In the genomic region with DNA sequence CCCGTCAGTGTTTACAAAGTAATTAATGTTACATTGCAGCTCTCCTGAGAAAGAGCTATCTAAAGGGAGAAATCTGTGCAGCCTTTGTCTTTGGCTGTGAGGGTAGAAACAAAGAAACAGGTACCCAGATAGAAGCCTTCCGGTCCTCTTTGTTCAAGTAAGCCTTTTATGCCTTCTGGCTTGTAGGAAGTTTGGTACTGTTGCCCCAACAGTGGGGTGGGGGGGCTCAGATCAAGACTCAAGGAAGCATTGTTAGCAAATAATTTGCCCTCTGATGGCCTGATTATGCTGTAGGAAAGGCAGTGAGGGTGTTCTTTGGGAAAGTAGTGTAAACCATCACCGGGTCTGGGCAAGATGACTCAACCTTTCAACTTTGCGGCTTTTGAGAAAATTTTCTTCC, we compare ENCODE assay signal across 8 mouse cellular contexts. TPM values are rescaled to one million over a fixed set of nuclear protein-coding genes. Genes with fewer than 3 reads are reported as not detected.
DNase-seq lines count a peak whose midpoint lies in the region; ATAC-seq and TF ChIP-seq lines count a peak whose summit lies in the region.

No protein-coding gene starts in this region.

- peak overlapping the region; percentile 73 for H3K4me2 ChIP-seq in hindbrain, embryonic 15.5 days
- H3K4me2 ChIP-seq in myocyte (ENCODE audit: low read depth) = peak overlapping the region; percentile 91

- 0 out of 2 replicates have a peak, but pooled peaks cover 2% of the 10 kb centered on the region for H3K36me3 ChIP-seq in hindbrain, embryonic 15.5 days
- peaks cover 15% of the 10 kb centered on the region for H3K36me3 ChIP-seq in myocyte (ENCODE audit: control insufficient read depth, insufficient read depth)

- no peak for TF ChIP-seq CTCF in left cerebral cortex, adult 2 months (IDR thresholded peaks at IDR 0.05)
- no peak for TF ChIP-seq CTCF in brain, embryonic 14.5 days (IDR thresholded peaks at IDR 0.05; ENCODE audit: borderline replicate concordance, extremely low read depth, insufficient read depth, insufficient read length)

- peaks cover 58% of the 10 kb centered on the region for H3K4me1 ChIP-seq in hindbrain, embryonic 15.5 days (replicated peaks)

- H3K9ac ChIP-seq in hindbrain, embryonic 15.5 days = peak overlapping the region; percentile 80

- H3K27ac ChIP-seq in left cerebral cortex, adult 2 months = peak overlapping the region; percentile 98
- peak overlapping the region; percentile 94 for H3K27ac ChIP-seq in hindbrain, embryonic 15.5 days (replicated peaks)

- H3K4me3 ChIP-seq in left cerebral cortex, adult 2 months = peak overlapping the region; percentile 89
- peak overlapping the region; percentile 60 for H3K4me3 ChIP-seq in hindbrain, embryonic 15.5 days
- peak overlapping the region; percentile 95 for H3K4me3 ChIP-seq in myocyte

- H3K27me3 ChIP-seq in hindbrain, embryonic 15.5 days = no peaks in the 10 kb centered on the region
- H3K27me3 ChIP-seq in myocyte (ENCODE audit: control insufficient read depth, insufficient read depth, insufficient read length) = no peaks in the 10 kb centered on the region

- ATAC-seq in hindbrain, embryonic 15.5 days (ENCODE audit: low FRiP score, low read depth) = no peak
- no peak for ATAC-seq in megakaryocyte progenitor cell, adult 5-6 weeks (replicated peaks; ENCODE audit: poor library complexity)
- no peak for ATAC-seq in monocyte, adult 5-6 weeks (replicated peaks; ENCODE audit: insufficient number of reproducible peaks, low FRiP score, low TSS enrichment, poor library complexity, severe bottlenecking)

- intact Hi-C loops in left cerebral cortex, adult 2 months (cut with DNase I) = loop anchor here (5.0 kb wide), 1 partner anchor 171 kb away; a partner anchor contains a TSS
- intact Hi-C loops in left cerebral cortex, postnatal 10 days (cut with DNase I) = no loop called here
- intact Hi-C loops in gastrocnemius, postnatal 36 days (cut with DNase I) = no loop called here

- DNase-seq in left cerebral cortex, adult 2 months (ENCODE audit: extremely low spot score in 1 of 2, low spot score in 2 of 2) = no peak
- DNase-seq in left cerebral cortex, postnatal 10 days (ENCODE audit: extremely low spot score in 1 of 2, low spot score in 2 of 2) = no peak
- DNase-seq in brain, embryonic 14.5 days (ENCODE audit: low read depth) = peak; percentile 45
- no peak for DNase-seq in gastrocnemius, postnatal 36 days

- no peak overlapping the region for H3ac ChIP-seq in myocyte (ENCODE audit: control insufficient read depth, insufficient read length)

- no peaks in the 10 kb centered on the region for H3K9me3 ChIP-seq in hindbrain, embryonic 15.5 days

- H3K79me2 ChIP-seq in myocyte (ENCODE audit: control insufficient read depth, insufficient read depth) = peaks cover 88% of the 10 kb centered on the region

- WGBS in hindbrain, embryonic 15.5 days = 11% methylated on average over 4 of the region's 4 CpGs

- no peak for TF ChIP-seq POLR2A in brain, embryonic 14.5 days (IDR thresholded peaks at IDR 0.05; ENCODE audit: borderline replicate concordance, extremely low read depth, insufficient read depth, insufficient read length, poor library complexity, severe bottlenecking)
- TF ChIP-seq POLR2A in myocyte (IDR thresholded peaks at IDR 0.05; ENCODE audit: insufficient read length, low read depth) = no peak

TF ChIP-seq in myocyte, 11 proteins besides CTCF, POLR2A, EP300 and RAD21:
- TF ChIP-seq E2F4 (IDR thresholded peaks at IDR 0.05; ENCODE audit: insufficient read depth) (no peak), MYOG (IDR thresholded peaks at IDR 0.05; ENCODE audit: control insufficient read depth in 1 of 3, insufficient read depth in 1 of 3, insufficient read length in 2 of 3, low read depth in 2 of 3) (no peak), USF1 (IDR thresholded peaks at IDR 0.05; ENCODE audit: low read depth) (no peak), POLR2AphosphoS2 (IDR thresholded peaks at IDR 0.05; ENCODE audit: insufficient read length, low read depth) (no peak), SRF (IDR thresholded peaks at IDR 0.05; ENCODE audit: control insufficient read depth, insufficient read length, low read depth) (no peak), TCF12 (IDR thresholded peaks at IDR 0.05; ENCODE audit: insufficient read depth, poor library complexity, severe bottlenecking) (no peak), CEBPB (IDR thresholded peaks at IDR 0.05; ENCODE audit: insufficient read depth, poor library complexity, severe bottlenecking) (no peak), REST (IDR thresholded peaks at IDR 0.05; ENCODE audit: insufficient read depth, insufficient read length) (no peak), MAX (IDR thresholded peaks at IDR 0.05; ENCODE audit: low read depth) (no peak), MYOD1 (IDR thresholded peaks at IDR 0.05; ENCODE audit: control insufficient read depth in 1 of 3, insufficient read length in 2 of 3, low read depth in 2 of 3) (no peak), TCF3 (IDR thresholded peaks at IDR 0.05; ENCODE audit: insufficient read length, low read depth) (no peak)
TF ChIP-seq in myocyte: peak in this region for 0.

RNA-seq across cellular contexts. Expression of a gene that starts 2.0 kb away (rescaled TPM):
- total RNA-seq in left cerebral cortex, adult 2 months (2021) = 1,000 to 10,000 TPM; 1,277 to 1,324 TPM
- 100 to 1,000 TPM; 687 to 749 TPM for total RNA-seq in left cerebral cortex, postnatal 10 days (2021)
- 986 and 1,073 TPM in 2 replicates for polyA plus RNA-seq in brain, embryonic 14.5 days (2012; rRNA removed)
- polyA plus RNA-seq in hindbrain, embryonic 15.5 days (2015; fragmentation: Nextera tagmentation; extraction: Ambion mirVana) = 1,018 and 1,098 TPM in 2 replicates
- polyA plus RNA-seq in myocyte (2012; fragmentation: generic; extraction: Trizol) = 3,717 TPM
- 151 and 190 TPM in 2 replicates for total RNA-seq in megakaryocyte progenitor cell, adult 5-6 weeks (2015)
- total RNA-seq in megakaryocyte progenitor cell, adult 5-6 weeks (2017) = 900 and 914 TPM in 2 replicates
- total RNA-seq in gastrocnemius, postnatal 36 days (2021) = 1,000 to 10,000 TPM; 2,923 to 3,646 TPM
- 498 to 575 TPM (median 546 TPM) in 3 replicates for total RNA-seq in monocyte, adult 5-6 weeks (2017)

RNA-seq across cellular contexts. Expression of a gene that starts 21.8 kb away (rescaled TPM):
- 10 to 100 TPM in 1 of 2 experiments, 1 to 10 TPM in 1; 8.6 to 10.7 TPM for total RNA-seq in left cerebral cortex, adult 2 months (2021)
- 10 to 100 TPM; 13.3 to 14.6 TPM for total RNA-seq in left cerebral cortex, postnatal 10 days (2021)
- polyA plus RNA-seq in brain, embryonic 14.5 days (2012; rRNA removed) = 7.6 and 8.8 TPM in 2 replicates
- 3.9 and 5.2 TPM in 2 replicates for polyA plus RNA-seq in hindbrain, embryonic 15.5 days (2015; fragmentation: Nextera tagmentation; extraction: Ambion mirVana)
- 1.5 TPM for polyA plus RNA-seq in myocyte (2012; fragmentation: generic; extraction: Trizol)
- 0.02 TPM in 1 of 2 replicates, not detected in the other for total RNA-seq in megakaryocyte progenitor cell, adult 5-6 weeks (2015)
- total RNA-seq in megakaryocyte progenitor cell, adult 5-6 weeks (2017) = 0.14 TPM in 1 of 2 replicates, not detected in the other
- under 1 TPM in 1 of 2 experiments, not detected in 1; 0.25 TPM for total RNA-seq in gastrocnemius, postnatal 36 days (2021)
- total RNA-seq in monocyte, adult 5-6 weeks (2017) = 0.19 to 0.53 TPM (median 0.49 TPM) in 3 replicates

RNA-seq across cellular contexts. Expression of a gene that starts 41.1 kb away (rescaled TPM):
- total RNA-seq in left cerebral cortex, adult 2 months (2021) = 100 to 1,000 TPM; 144 to 156 TPM
- 100 to 1,000 TPM; 210 to 217 TPM for total RNA-seq in left cerebral cortex, postnatal 10 days (2021)
- 179 and 187 TPM in 2 replicates for polyA plus RNA-seq in brain, embryonic 14.5 days (2012; rRNA removed)
- polyA plus RNA-seq in hindbrain, embryonic 15.5 days (2015; fragmentation: Nextera tagmentation; extraction: Ambion mirVana) = 185 and 210 TPM in 2 replicates
- polyA plus RNA-seq in myocyte (2012; fragmentation: generic; extraction: Trizol) = 11.4 TPM
- total RNA-seq in megakaryocyte progenitor cell, adult 5-6 weeks (2015) = 37.6 and 52.4 TPM in 2 replicates
- total RNA-seq in megakaryocyte progenitor cell, adult 5-6 weeks (2017) = 15.7 and 24.5 TPM in 2 replicates
- total RNA-seq in gastrocnemius, postnatal 36 days (2021) = 10 to 100 TPM; 17.3 to 21.9 TPM
- 19.9 to 29.5 TPM (median 25.5 TPM) in 3 replicates for total RNA-seq in monocyte, adult 5-6 weeks (2017)
